Mouse (Mus musculus) lung, adult 2 months (tissue): ENCODE data around the gene Iqsec3. TPM values are rescaled to one million over a fixed set of nuclear protein-coding genes. Genes with fewer than 3 reads are reported as not detected.

Source experiments
- DNase-seq: peaks from one replicate; pipeline ENCODE4 v3.0.0; 2022
- H3K4me1 ChIP-seq: fragments of 200-500 bp; 2 replicates; pipeline ENCODE4 v1.6.1; 2011; ENCODE audit warnings: low read length; ENCODE audit not compliant: control insufficient read depth, insufficient read depth
- H3K4me3 ChIP-seq: fragments of 200-500 bp; replicated peaks from 2 replicates; pipeline ENCODE3; 2011; ENCODE audit warnings: low read depth, mild to moderate bottlenecking, control low read depth, low read length; ENCODE audit errors: extremely low read depth
- CTCF ChIP-seq: fragments of 200-500 bp; IDR thresholded peaks from 2 replicates; pipeline ENCODE4 v1.5.1; 2011; ENCODE audit warnings: mild to moderate bottlenecking, low read length, control low read depth; ENCODE audit not compliant: insufficient read depth
- POLR2A ChIP-seq: fragments of 200-500 bp; IDR thresholded peaks from 2 replicates; pipeline ENCODE4 v1.6.1; 2011; ENCODE audit warnings: low read depth, mild to moderate bottlenecking, control low read depth, low read length, borderline replicate concordance; ENCODE audit errors: extremely low read depth
- WGBS: fragments of 180-500 bp; shearing (Covaris S2); methylation state at CpG from one replicate; pipeline ENCODE4 v1.1.7; 2018; 5-methylcytosine and 5-hydroxymethylcytosine counted together
- polyA plus RNA-seq: library from polyadenylated mRNA; depleted of rRNA; stranded (reverse); fragments of >200 nt; gene quantifications from 2 replicates; pipeline ENCODE4 v1.2.3, GENCODE M21; 2012; rRNA removed

Iqsec3 gene
- polyA plus RNA-seq, 1 experiment: 0.04 TPM

GRCm38 (mm10) chr6:121326486-121327069, 146.9 kb downstream of the Iqsec3 start:
- H3K4me1 ChIP-seq: no peaks in the 10 kb centered on the region
- TF ChIP-seq CTCF: no peak
- TF ChIP-seq POLR2A: no peak
- no peak for DNase-seq
- H3K4me3 ChIP-seq: no peak overlapping the region
- 45% methylated on average over 10 of the region's 10 CpGs for WGBS

GRCm38 (mm10) chr6:121325740-121326139, 147.7 kb downstream of the Iqsec3 start:
- TF ChIP-seq CTCF: no peak
- no peak for TF ChIP-seq POLR2A
- Histone ChIP-seq H3K4me3 (no peak overlapping the region), H3K4me1 (no peaks in the 10 kb centered on the region)
- 52% methylated on average over 9 of the region's 9 CpGs for WGBS
- no peak for DNase-seq

DNA sequence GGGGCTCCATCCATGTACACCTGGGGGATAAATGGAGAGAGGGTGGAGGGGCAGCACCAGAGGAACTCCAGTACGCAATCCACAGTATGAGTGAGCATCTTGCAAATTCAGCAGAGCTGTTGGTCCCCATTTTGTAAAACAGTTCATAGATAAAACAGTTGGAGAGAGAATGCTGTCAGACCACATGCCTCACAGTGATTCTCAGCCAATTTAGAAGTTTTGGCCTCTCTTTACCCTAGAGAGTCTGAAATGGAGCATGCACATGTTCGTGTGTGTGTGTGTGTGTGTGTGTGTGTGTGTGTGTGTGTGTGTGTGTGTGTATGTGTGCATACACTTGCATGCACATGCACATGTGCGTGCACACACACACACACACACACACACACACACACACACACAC, 148.2 kb downstream of the Iqsec3 start:
- WGBS: 73% methylated on average over 2 of the region's 3 CpGs
- Histone ChIP-seq H3K4me3 (no peak overlapping the region), H3K4me1 (no peaks in the 10 kb centered on the region)
- DNase-seq: no peak
- TF ChIP-seq CTCF (no peak), POLR2A (no peak)

Other genes with a start within 250 kb of the Iqsec3 start
- gene Usp18, start 227.8 kb downstream of the Iqsec3 start, polyA plus RNA-seq: 10.3 and 15.0 TPM in 2 replicates
- 0.70 and 0.76 TPM in 2 replicates for gene Slc6a13, start 173.5 kb downstream of the Iqsec3 start, polyA plus RNA-seq
- 0.54 and 0.66 TPM in 2 replicates for gene Slc6a12, start 130.6 kb downstream of the Iqsec3 start, polyA plus RNA-seq
- gene A2m, start 161.7 kb upstream of the Iqsec3 start, polyA plus RNA-seq: 0.08 and 0.15 TPM in 2 replicates